Mouse (Mus musculus) testis, adult 2 months (tissue): Measurements from ENCODE around the gene Upk2.

Source experiments
- CTCF ChIP-seq: fragments of 200-500 bp; IDR thresholded peaks from 2 replicates; pipeline ENCODE4 v1.5.1; 2012; ENCODE audit warnings: low read depth, mild to moderate bottlenecking, inconsistent platforms, low read length, moderate library complexity; ENCODE audit not compliant: control insufficient read depth, insufficient read depth, insufficient replicate concordance
- POLR2A ChIP-seq: fragments of 200-500 bp; IDR thresholded peaks from 2 replicates; pipeline ENCODE4 v1.6.1; 2012; ENCODE audit warnings: low read depth, mild to moderate bottlenecking, inconsistent platforms, low read length, moderate library complexity; ENCODE audit not compliant: control insufficient read depth

DNA sequence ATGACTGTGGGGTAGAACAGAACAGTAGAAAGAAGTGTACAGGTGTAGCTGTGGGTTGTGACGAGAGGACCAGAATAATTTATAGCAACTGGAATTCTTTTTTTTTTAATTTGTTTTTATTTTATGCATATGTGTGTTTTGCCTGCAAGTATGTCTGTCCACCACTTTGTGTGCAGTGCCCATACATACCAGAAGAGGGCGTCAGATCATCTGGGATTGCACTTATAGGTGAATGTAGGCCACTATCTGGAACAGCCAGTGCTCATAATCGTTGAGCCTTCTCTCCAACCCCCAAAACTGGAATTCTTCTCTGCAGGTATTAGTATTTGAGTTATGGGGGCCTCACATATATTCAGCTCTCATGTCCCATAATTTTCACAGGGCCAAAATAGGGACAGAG, 18.4 kb upstream of the Upk2 start:
- no peak for TF ChIP-seq POLR2A
- no peak for TF ChIP-seq CTCF
